Mouse (Mus musculus): ENCODE data around the gene Slc30a3.
A peak's percentile ranks its signal among the peaks of the same experiment; 100 is the strongest.
"Not testable (repeated sequence)": the region's sequence is repeated elsewhere in the genome, so short reads cannot be mapped to it uniquely, and the experiment has no call there.

Gene Slc30a3

GRCm38 (mm10) chr5:31048763-31049641, 59.0 kb downstream of the Slc30a3 start, which contains the start of gene Slc5a6:
Slc5a6 (minus strand) TSS chr5:31048924.
- peak in 1 of 2 experiments; percentile 23 for DNase-seq (ENCODE audit: low spot score in 2 of 2)

DNA sequence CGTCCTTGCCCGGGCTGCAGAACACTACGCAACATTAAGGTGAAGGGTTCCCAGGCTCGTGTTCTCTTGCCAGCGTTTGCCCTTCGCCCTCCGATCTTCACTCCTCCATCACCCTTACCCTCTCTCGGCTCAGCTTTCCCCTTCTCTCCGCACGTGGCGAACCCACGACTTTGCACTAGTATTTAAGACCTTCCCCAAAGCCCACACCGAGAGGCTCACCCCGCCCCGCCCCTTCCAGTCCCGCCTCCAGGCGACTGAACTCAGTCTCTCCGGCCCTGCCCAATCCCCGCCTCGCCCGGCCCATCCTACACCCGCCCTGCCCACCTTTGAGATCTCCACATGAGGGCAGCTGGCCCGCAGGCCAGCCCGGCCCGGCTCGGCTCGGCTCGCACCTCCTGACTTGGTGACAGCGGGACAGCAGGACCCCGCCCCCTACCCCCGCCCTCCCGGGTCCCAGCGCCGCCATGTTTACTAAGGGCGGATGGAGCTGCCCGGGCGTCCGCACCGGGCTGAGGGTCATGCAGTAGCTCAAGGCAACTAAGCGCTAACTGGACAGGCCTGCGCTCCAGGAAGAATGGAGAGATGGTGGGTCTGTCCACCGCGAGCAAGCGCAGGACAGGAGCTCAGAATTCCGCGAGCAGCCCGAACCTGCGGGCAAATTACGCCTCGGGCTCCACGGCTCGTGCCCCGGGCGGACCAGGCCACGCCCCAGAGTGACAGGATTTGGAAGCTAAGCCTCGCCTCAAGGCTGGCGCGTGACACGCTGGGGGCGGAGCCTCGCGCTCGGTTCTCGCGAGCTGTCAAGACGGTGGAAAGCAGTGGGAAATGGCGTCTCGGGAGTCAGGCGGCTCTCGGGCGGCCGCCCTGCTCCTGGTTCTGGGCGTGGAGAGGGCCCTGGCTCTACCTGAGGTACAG, 59.9 kb downstream of the Slc30a3 start, which contains the start of gene Atraid:
TSS of gene Atraid (plus strand) at position 465 of the 915 bp plus-strand sequence.
- peak; percentile 96 to 98 for DNase-seq (ENCODE audit: low spot score in 2 of 2)

GRCm38 (mm10) chr5:31047074-31047473, 61.0 kb downstream of the Slc30a3 start:
- no peak for DNase-seq (ENCODE audit: low spot score in 2 of 2)

DNA sequence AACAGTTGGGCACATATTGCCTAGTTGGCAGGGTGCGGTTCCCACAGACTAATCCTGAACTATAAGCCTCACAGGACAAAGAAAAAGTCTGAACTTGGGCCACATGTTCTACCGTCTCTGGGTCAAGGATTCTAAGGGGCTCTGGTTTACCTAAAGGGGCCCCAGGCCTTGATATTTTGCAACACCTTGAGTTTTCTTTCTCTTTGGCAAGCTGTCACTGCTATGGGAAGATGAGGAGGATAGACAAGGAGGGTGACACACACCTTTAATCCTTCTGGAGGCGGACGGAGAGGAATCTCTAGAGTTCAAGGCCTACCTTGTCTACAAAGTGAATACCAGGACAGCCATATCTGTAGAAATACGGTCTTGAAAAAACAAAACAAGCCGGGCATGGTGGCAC, 61.6 kb downstream of the Slc30a3 start:
- DNase-seq (ENCODE audit: low spot score in 2 of 2), result no peak

GRCm38 (mm10) chr5:31038171-31038845, 69.7 kb downstream of the Slc30a3 start:
- DNase-seq (ENCODE audit: low spot score in 2 of 2), result no peak

DNA sequence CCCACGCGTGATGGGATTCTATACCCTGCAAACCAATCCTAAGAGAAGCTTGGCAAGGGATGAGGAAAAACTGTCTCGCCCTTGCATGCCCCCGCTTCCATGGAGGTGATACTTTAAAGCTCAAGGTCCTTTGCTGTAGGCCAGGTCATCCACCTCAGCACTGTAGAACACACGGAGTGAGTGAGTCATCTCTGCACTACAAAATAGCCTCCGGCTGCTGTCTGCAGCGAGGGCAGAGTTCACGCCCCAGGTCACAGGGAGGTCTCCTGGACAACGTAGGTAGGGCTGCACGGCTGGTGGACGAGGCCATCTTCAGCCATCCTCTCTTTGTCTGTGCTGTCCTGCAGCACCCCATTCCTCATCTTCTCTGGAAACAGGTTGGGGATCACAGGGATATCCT, 71.5 kb downstream of the Slc30a3 start:
- not testable (repeated sequence) for DNase-seq (ENCODE audit: low spot score in 2 of 2)
